Mouse (Mus musculus) olfactory bulb, adult 2 months (tissue): ENCODE results near the gene Tcap. TPM values are rescaled to one million over a fixed set of nuclear protein-coding genes. Genes with fewer than 3 reads are reported as not detected.

Source experiments
- H3K27ac ChIP-seq: fragments of 200-500 bp; 2 replicates; pipeline ENCODE4 v1.5.1; 2012; ENCODE audit warnings: low read depth, low read length; ENCODE audit not compliant: insufficient read depth
- H3K4me1 ChIP-seq: fragments of 200-500 bp; 2 replicates; pipeline ENCODE4 v1.6.1; 2012; ENCODE audit warnings: low read length; ENCODE audit not compliant: control insufficient read depth, insufficient read depth
- H3K4me3 ChIP-seq: fragments of 200-500 bp; 2 replicates; pipeline ENCODE4 v1.5.1; 2012; ENCODE audit warnings: mild to moderate bottlenecking, low read depth, low read length, moderate library complexity; ENCODE audit not compliant: insufficient read depth
- CTCF ChIP-seq: fragments of 200-500 bp; IDR thresholded peaks from 2 replicates; pipeline ENCODE4 v1.5.1; 2012; ENCODE audit warnings: low read depth, mild to moderate bottlenecking, low read length, moderate library complexity; ENCODE audit not compliant: insufficient read depth
- POLR2A ChIP-seq: fragments of 200-500 bp; IDR thresholded peaks from 2 replicates; pipeline ENCODE4 v1.6.1; 2012; ENCODE audit warnings: mild to moderate bottlenecking, low read depth, low read length, moderate library complexity; ENCODE audit not compliant: insufficient read depth
- WGBS: fragments of 180-500 bp; shearing (Covaris S2); methylation state at CpG from one replicate; pipeline ENCODE4 v1.1.7; 2018; 5-methylcytosine and 5-hydroxymethylcytosine counted together
- polyA plus RNA-seq: library from polyadenylated mRNA; stranded (reverse); fragments of >200 nt; gene quantifications from 2 replicates; pipeline ENCODE4 v1.2.4, GENCODE M21; 2012; ENCODE audit warnings: low replicate concordance; ENCODE audit not compliant: missing spikeins, insufficient read depth, insufficient read length

Gene Tcap
- polyA plus RNA-seq, 1 experiment, result not detected

DNA sequence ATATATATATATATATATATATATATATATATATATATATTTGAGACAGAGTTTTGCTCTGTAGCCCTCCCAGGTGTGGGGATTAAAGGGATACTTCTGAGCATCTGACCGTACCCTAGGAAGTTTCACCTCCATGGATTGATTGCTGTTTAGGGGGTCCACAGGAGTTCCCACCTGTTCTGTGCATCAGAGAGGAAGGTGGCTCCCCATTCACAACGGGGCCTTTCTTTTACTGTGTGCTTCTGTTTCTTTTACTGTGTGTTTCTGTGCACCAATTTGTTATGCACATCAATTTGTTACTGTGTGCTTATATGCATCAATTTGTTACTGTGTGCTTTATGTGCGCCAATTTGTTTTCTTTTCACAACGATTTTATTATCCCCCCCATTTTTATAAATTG, 42.4 kb upstream of the Tcap start:
- no peak for TF ChIP-seq POLR2A
- no peak for TF ChIP-seq CTCF
- Histone ChIP-seq H3K4me3 (no peak overlapping the region), H3K4me1 (peaks cover 13% of the 10 kb centered on the region), H3K27ac (no peak overlapping the region)
- 75% methylated on average over 4 of the region's 4 CpGs for WGBS

DNA sequence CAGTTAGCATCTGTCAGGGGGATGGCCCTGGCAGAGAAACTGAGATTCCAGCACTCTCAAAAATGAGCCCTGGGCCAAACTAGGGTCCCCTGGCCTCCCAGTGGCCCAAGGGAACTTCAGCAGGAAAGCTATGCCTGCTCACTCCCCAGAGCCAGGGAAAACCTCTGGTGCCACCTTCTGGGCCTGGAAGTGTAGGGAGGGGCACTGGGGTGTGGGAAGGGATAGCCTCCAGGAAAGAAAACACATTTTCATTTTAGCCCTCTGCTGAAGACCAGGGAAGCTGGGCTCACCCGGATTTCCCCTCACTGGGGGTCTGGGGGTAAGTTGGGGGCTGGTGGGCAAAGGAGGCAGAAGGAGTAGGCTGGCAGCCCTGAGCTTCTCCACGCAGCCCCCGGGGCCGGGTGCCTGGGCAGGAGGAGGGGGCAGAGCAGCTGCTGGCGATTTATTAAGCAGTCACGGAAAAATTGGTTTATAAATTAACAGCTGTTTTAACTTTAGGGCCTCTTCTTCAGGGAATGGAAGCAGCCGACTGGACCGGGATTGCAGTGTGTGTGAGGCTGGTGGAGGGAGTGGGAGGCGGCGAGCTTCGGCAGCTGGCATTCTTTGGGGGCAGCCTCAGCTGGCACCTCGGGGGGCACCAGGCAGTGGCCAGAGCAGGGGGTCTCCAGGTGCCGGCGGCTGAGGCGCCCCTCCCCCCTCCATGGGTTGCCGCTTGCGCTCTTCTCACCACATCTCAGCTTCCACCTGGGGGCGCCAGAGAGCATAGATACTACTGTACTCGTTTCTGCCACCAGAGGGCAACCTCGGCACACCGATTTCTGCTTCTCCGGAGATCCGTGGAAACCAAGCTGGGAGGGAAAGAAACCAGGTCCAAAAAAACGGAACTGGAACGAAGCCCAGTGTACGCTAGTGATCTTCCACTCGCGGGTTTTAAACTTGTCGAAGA, 41.3 kb upstream of the Tcap start:
- TF ChIP-seq POLR2A (no peak), CTCF (peak; percentile 100)
- Histone ChIP-seq H3K4me1 (peaks cover 19% of the 10 kb centered on the region), H3K4me3 (peak overlapping the region; percentile 41), H3K27ac (no peak overlapping the region)
- WGBS, result 2% methylated on average over 27 of the region's 29 CpGs

DNA sequence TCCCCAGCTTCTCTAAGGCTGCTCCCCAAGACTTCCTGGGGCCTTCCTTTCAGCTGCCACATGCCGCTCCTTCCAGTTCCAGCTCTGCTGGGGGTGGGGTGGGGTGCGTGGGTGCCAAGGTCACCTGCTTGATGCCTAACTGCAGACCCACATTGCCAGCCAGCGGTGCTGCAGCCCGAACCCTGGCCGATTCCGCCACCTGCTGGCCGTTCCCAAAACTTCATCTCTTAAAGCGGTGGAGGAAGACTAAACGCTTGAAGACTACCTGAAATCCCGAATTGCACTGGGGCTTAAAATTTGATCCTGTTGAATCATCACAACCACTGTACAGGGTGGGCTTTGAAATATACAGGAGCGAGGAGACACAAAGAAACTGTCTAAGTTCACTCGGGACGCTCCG, 38.4 kb upstream of the Tcap start:
- H3K4me3 ChIP-seq, result no peak overlapping the region
- no peak for TF ChIP-seq POLR2A
- peak; percentile 78 for TF ChIP-seq CTCF

DNA sequence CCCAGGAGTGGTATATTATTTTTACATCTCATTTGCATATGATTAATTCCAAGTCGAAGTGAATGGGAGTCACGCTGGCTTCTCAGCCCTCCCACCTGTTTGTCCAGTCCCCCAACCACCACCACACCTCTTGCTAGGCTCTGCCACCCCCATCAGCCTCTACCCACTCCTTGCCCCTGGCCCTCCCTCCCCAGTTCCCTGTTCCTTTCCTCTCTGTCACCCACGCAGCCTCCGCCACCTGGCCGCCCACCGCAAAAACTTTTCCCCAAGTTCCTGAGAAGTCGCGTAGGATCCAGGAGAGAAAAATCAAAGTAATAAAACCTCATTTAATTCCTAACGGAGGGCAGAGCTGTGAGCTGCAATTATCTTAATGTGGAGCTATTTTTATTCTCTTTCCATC, 37.4 kb upstream of the Tcap start:
- H3K4me1 ChIP-seq, result peaks cover 31% of the 10 kb centered on the region
- no peak overlapping the region for H3K27ac ChIP-seq
- TF ChIP-seq CTCF (no peak), POLR2A (no peak)
- 11% methylated on average over 9 of the region's 9 CpGs for WGBS
- no peak overlapping the region for H3K4me3 ChIP-seq

More for the DNA sequence above, 38.4 kb upstream of the Tcap start:
- WGBS, result under 1% methylated on average over 14 of the region's 14 CpGs
- peaks cover 31% of the 10 kb centered on the region for H3K4me1 ChIP-seq
- no peak overlapping the region for H3K27ac ChIP-seq

DNA sequence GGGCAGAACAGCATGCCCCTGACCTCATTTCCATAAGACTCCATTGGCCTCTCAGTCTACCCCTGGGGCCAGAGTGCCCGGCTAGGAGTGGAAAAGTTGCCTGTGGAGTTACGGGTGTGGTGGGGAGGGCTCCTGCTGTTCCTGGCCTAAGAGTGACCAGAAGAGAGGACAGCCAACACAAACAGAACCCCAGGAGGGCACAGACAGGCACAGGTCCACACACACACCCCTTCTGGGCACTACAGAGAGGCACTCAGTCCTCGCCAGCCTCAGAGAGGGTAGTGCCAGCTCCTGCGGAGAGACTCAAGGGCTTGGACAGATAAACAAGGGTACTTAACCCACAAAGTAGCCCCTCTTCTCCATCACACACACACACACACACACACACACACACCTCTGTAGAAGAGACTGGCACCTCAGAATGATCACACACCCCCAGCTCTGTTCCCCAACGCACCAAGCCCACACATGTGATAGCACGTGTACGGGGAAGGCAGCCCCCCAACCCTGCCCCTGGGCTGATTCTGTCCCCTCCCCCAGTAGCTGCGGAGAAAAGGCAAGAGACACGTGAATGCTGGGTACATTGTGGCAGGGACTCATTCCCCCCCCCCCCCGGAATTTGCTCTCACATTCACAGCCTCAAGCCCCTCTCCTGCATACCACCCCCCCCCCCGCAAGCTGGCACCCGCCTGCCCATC, 36.1 kb upstream of the Tcap start:
- H3K27ac ChIP-seq, result no peak overlapping the region
- H3K4me3 ChIP-seq, result peak overlapping the region; percentile 55; the same call in 1 of the 2 replicates
- H3K4me1 ChIP-seq, result peaks cover 26% of the 10 kb centered on the region
- 18% methylated on average over 12 of the region's 12 CpGs for WGBS
- TF ChIP-seq CTCF (no peak), POLR2A (no peak)

DNA sequence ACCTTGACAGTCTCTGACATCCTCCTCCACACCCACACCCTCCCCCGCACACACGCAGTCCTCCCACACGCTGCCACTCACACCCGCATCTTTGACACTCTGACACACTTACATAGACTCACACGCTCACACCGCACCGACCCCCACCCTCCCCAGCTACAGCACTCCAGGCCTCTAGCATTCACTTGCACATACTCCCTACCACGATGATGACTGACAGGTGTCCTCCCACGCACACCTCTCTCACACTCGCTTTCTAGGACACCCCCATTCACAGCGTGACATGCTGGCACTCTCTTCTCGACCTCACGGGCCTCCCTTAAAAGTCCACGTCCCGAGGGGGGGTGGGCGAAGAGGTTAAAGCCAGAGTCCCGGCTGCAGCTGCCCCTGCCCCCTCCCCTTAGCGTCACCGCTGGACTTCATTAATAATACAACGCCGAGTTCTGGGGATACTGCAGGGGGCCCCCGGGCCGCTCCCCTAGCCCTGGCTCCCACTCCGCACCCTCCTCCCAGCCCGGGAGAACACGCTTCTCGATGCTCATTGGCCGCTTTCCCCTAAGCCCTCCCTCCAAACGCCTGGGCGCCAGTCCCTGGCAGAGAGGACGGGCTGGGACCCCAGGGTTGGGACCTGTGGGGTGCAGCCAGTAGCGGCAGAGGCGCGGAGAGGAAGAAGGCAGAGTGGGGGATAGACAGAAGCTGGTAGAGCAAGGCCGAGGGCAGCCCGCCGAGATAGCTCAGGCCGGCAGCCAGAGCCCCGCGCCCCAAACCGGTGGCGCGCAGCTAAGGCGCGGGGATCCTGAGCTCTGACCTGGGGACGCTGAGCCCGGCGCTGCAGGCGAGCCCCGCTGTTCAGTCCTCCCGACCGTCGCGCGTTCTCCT, 35.3 kb upstream of the Tcap start, which contains the start of gene Ppp1r1b:
Ppp1r1b (plus strand) TSS at position 322 of the 879 bp plus-strand sequence.
- no peak for TF ChIP-seq CTCF
- TF ChIP-seq POLR2A, result no peak
- no peak within 1 kb of the TSS for H3K27ac ChIP-seq
- under 1% methylated on average over 55 of the region's 55 CpGs for WGBS
- H3K4me3 ChIP-seq, result peak within 1 kb of the TSS; percentile 55
- H3K4me1 ChIP-seq, result peaks cover 26% of the 10 kb centered on the region

DNA sequence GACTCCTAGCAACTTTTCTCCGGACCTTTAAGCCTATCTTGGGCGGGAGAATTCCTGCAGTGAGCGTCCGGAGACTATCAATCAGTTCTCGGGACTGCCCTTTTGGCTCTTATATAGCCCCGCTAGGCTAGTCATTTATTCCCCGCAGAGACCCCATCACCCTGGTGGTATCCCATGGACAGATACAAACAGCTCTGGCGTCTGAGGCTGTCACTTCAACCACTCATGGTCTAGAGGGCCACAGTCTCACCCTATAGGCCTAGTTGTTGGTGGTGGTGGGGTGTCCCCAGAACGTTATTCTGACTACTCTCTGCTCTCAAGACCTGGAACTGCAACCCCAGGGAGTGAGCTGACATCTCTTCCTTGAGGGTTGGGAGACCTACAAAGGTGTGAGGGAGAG, 34.3 kb upstream of the Tcap start:
- WGBS, result 41% methylated on average over 9 of the region's 9 CpGs
- H3K4me1 ChIP-seq, result peaks cover 33% of the 10 kb centered on the region
- no peak overlapping the region for H3K27ac ChIP-seq
- TF ChIP-seq POLR2A (no peak), CTCF (no peak)
- peak overlapping the region; percentile 55; the same call in 1 of the 2 replicates for H3K4me3 ChIP-seq

DNA sequence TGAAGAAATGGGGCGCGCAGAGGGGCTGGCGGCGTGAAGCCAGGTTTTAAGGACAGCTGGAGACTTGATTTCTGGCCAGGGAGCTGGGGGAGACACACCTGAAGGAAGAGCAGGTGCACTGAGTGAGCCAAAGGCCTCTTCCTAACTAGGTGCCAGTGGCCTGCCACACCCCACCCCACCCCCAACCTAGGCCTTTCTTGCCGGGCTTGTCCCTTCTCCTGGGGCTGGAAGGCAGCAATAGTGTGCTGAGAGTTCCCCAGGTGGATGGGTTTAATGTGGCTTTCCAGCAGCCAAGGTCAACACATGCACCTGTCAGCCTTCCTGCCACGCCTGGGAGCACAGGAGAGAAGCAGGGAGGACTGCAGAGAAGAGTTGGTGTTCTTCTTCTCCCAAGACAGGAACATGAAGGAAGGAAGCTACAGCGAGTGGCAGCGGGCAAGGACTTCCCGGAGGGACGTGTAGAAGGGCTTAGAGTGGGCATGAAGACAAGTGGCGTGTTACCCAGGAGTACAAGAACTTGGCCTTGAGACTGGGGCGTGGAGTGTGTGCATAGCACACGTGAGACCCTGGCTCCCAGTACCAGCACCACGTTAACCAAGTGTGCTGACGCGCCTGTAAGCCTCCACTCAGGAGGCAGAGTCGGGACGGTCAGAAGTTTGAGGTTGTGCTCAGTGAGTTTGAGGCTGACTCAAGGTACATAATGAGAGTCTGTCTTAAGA, 31.2 kb upstream of the Tcap start:
- TF ChIP-seq POLR2A (no peak), CTCF (no peak)
- H3K4me3 ChIP-seq, result no peak overlapping the region
- H3K4me1 ChIP-seq, result peaks cover 28% of the 10 kb centered on the region
- no peak overlapping the region for H3K27ac ChIP-seq
- WGBS, result 84% methylated on average over 18 of the region's 18 CpGs
